Mouse (Mus musculus) stomach, postnatal 0 days (tissue): ENCODE results near the gene Ica1.

Experiments
- CTCF ChIP-seq: IDR thresholded peaks from 2 replicates; pipeline ENCODE4 v1.5.1; 2016; ENCODE audit warnings: antibody characterized with exemption, low read depth, mild to moderate bottlenecking, moderate library complexity
- EP300 ChIP-seq: optimal IDR thresholded peaks from 2 replicates; pipeline ENCODE3; 2016; ENCODE audit warnings: antibody characterized with exemption

DNA sequence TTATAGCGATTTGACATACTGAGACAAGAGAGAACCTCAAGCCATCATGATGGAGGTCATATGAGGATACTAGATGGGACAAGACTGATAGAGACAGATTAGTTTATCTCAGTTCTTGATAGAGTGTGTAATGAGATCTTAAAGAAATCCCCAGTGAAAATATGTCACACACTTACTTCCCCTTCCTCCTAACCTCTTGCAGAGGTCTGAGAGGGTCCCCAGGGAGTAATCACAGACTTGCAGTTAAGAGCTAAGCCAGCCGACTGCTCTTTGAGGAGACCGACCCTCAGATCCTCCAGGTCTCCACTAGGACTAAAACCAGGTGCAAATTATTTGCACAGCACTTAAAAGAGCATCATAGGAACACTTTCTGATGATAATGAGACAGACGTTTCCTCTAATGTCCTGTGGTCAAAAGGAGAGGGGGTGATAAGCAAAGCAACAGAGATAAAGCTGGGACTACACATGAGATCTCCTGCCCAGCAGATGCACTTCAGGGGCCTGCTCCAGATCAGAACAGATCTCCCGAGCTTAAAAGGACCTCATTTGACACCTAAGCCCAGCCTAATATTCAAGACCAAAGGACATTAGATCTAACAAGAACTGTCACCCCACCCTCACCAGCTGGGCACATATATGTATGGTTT lies 146.2 kb downstream of the Ica1 start:
- no peak for TF ChIP-seq CTCF
- no peak for TF ChIP-seq EP300
